Mouse (Mus musculus) stomach, postnatal 0 days (tissue): ENCODE data around the gene Fkbp5.

Experiments used
- CTCF ChIP-seq: IDR thresholded peaks from 2 replicates; pipeline ENCODE4 v1.5.1; 2016; ENCODE audit warnings: antibody characterized with exemption, low read depth, mild to moderate bottlenecking, moderate library complexity
- EP300 ChIP-seq: optimal IDR thresholded peaks from 2 replicates; pipeline ENCODE3; 2016; ENCODE audit warnings: antibody characterized with exemption

DNA sequence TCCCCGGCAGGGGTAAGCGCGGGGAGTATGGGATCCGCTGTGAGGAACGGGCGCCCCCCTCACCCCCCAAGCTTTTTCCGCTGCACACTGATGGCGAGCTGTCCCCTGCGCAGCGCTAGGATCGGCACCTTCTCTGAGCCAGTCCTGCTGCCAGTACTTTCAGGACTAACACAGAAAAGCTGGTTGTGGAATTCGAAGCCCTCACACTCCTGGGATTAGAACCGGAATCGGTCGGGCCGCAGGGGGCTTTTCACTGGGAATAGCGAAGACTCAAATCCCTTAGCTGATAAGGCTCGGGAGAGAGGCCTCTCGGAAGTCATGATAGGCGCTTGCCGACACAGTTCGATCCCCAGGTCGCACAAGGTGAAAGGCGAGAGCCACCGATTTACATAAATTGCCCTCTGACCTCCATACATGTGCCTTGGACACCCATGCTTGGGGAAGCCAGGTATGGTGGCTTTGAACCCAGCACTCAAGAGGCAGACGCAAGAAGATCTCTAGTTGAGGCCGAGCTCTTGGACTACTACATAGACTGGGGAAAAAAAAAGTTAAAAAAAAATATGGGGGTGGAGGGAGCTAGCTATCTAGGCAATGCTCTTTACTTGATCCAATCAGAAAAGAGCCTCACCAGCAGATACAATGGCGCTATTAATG lies 6.2 kb upstream of the Fkbp5 start:
- TF ChIP-seq EP300 (no peak), CTCF (no peak)
